Mouse (Mus musculus) forebrain, embryonic 11.5 days (tissue): ENCODE results near the gene Megf8. TPM values are rescaled to one million over a fixed set of nuclear protein-coding genes. Genes with fewer than 3 reads are reported as not detected.

Experiments
- ATAC-seq: fragments of 200-750 bp; cut with Nextera tagmentation; replicated peaks from 2 replicates; pipeline ENCODE4 v1.8.0; 2017; ENCODE audit warnings: moderate TSS enrichment; ENCODE audit not compliant: low FRiP score
- DNase-seq: peaks from one replicate; pipeline ENCODE4 v3.0.0-alpha.2; 2017; ENCODE audit warnings: low spot score
- H3K27ac ChIP-seq: fragments of 300-500 bp; sonication (generic); 2 replicates; pipeline ENCODE4 v1.5.1; 2014; ENCODE audit warnings: low read depth, low read length
- H3K27me3 ChIP-seq: fragments of 300-500 bp; sonication (generic); 2 replicates; pipeline ENCODE4 v1.6.1; 2014; ENCODE audit warnings: mild to moderate bottlenecking, low read length, mixed read lengths; ENCODE audit not compliant: control insufficient read depth, insufficient read depth
- H3K36me3 ChIP-seq: fragments of 300-500 bp; sonication (generic); 2 replicates; pipeline ENCODE4 v1.6.1; 2014; ENCODE audit warnings: mild to moderate bottlenecking, low read length, moderate library complexity, mixed read lengths; ENCODE audit not compliant: control insufficient read depth, insufficient read depth
- H3K4me1 ChIP-seq: fragments of 300-500 bp; sonication (generic); replicated peaks from 2 replicates; pipeline ENCODE4 v1.6.1; 2014; ENCODE audit warnings: low read length, mixed read lengths; ENCODE audit not compliant: control insufficient read depth, insufficient read depth
- H3K4me2 ChIP-seq: fragments of 300-500 bp; sonication (generic); 2 replicates; pipeline ENCODE4 v1.6.1; 2014; ENCODE audit warnings: low read depth, mild to moderate bottlenecking, low read length, moderate library complexity, mixed read lengths; ENCODE audit not compliant: severe bottlenecking
- H3K4me3 ChIP-seq: fragments of 300-500 bp; sonication (generic); 2 replicates; pipeline ENCODE4 v1.5.1; 2014; ENCODE audit warnings: low read depth, low read length
- H3K9ac ChIP-seq: fragments of 300-500 bp; sonication (generic); 2 replicates; pipeline ENCODE4 v1.6.1; 2014; ENCODE audit warnings: low read length
- H3K9me3 ChIP-seq: fragments of 300-500 bp; sonication (generic); 2 replicates; pipeline ENCODE4 v1.6.1; 2016; ENCODE audit warnings: low read length, mixed read lengths; ENCODE audit not compliant: control insufficient read depth
- WGBS: fragments of 180-500 bp; shearing (Covaris S2); extraction: QIAGEN DNeasy Blood & Tissue Kit; methylation state at CpG from one replicate; pipeline ENCODE4 v1.1.7; 2014; 5-methylcytosine and 5-hydroxymethylcytosine counted together
- polyA plus RNA-seq: library from polyadenylated mRNA; unstranded; fragments of >200 nt; fragmentation: Nextera tagmentation; extraction: Ambion mirVana; gene quantifications from 2 replicates; pipeline ENCODE4 v1.2.1, GENCODE M21; 2014

Gene Megf8
- polyA plus RNA-seq, 1 experiment from 2014 or later = 14.6 TPM

- no peaks in the 10 kb centered on the region; the same call in 1 of the 2 replicates for H3K36me3 ChIP-seq
- no peak within 1 kb of the TSS for H3K9ac ChIP-seq
- no peaks in the 10 kb centered on the region for H3K9me3 ChIP-seq
- ATAC-seq (peak; percentile 57; the same call in 1 of the 2 replicates), DNase-seq (peak; percentile 82)
- H3K4me2 ChIP-seq = no peak within 1 kb of the TSS
- H3K27me3 ChIP-seq = no peaks in the 10 kb centered on the region
- peaks cover 9% of the 10 kb centered on the region; the same call in 1 of the 2 replicates for H3K4me1 ChIP-seq
- WGBS = 53% methylated on average over 19 of the region's 19 CpGs
- H3K4me3 ChIP-seq = no peak within 1 kb of the TSS
- no peak within 1 kb of the TSS for H3K27ac ChIP-seq
Measured at GRCm38 (mm10) chr7:25301063-25301462, 15.9 kb upstream of the Megf8 start, which contains the start of gene Prr19. Gene Prr19 (plus strand): TSS chr7:25301411.

GRCm38 (mm10) chr7:25303003-25303684 is 13.8 kb upstream of the Megf8 start:
- ATAC-seq = no peak

GRCm38 (mm10) chr7:25303685-25304006 is 13.3 kb upstream of the Megf8 start:
- WGBS = 79% methylated on average over 3 of the region's 3 CpGs

More at GRCm38 (mm10) chr7:25303003-25303684, 13.8 kb upstream of the Megf8 start:
- H3K4me1 ChIP-seq = peaks cover 5% of the 10 kb centered on the region; the same call in 1 of the 2 replicates
- 78% methylated on average over 9 of the region's 9 CpGs for WGBS
- H3K4me3 ChIP-seq = no peak overlapping the region
- H3K9me3 ChIP-seq = no peaks in the 10 kb centered on the region
- no peak overlapping the region for H3K27ac ChIP-seq
- H3K4me2 ChIP-seq = no peak overlapping the region
- H3K27me3 ChIP-seq = 0 out of 2 replicates have a peak, but pooled peaks cover 4% of the 10 kb centered on the region
- no peak overlapping the region for H3K9ac ChIP-seq
- H3K36me3 ChIP-seq = no peaks in the 10 kb centered on the region
- no peak for DNase-seq

GRCm38 (mm10) chr7:25305481-25305880 is 11.5 kb upstream of the Megf8 start:
- Histone ChIP-seq H3K9me3 (no peaks in the 10 kb centered on the region), H3K36me3 (no peaks in the 10 kb centered on the region), H3K27ac (no peak overlapping the region), H3K4me3 (peak overlapping the region; percentile 51), H3K4me2 (peak overlapping the region; percentile 92), H3K27me3 (0 out of 2 replicates have a peak, but pooled peaks cover 4% of the 10 kb centered on the region), H3K9ac (peak overlapping the region; percentile 67), H3K4me1 (peaks cover 3% of the 10 kb centered on the region; the same call in 1 of the 2 replicates)
- DNase-seq = no peak
- WGBS = 0% methylated on average over 2 of the region's 2 CpGs
- peak; percentile 10; the same call in 1 of the 2 replicates for ATAC-seq

More at GRCm38 (mm10) chr7:25303685-25304006, 13.3 kb upstream of the Megf8 start:
- peaks cover 3% of the 10 kb centered on the region; the same call in 1 of the 2 replicates for H3K4me1 ChIP-seq
- H3K9me3 ChIP-seq = no peaks in the 10 kb centered on the region
- H3K27ac ChIP-seq = no peak overlapping the region
- DNase-seq (no peak), ATAC-seq (no peak)
- H3K27me3 ChIP-seq = 0 out of 2 replicates have a peak, but pooled peaks cover 4% of the 10 kb centered on the region
- no peak overlapping the region for H3K9ac ChIP-seq
- no peak overlapping the region for H3K4me3 ChIP-seq
- no peak overlapping the region for H3K4me2 ChIP-seq
- H3K36me3 ChIP-seq = no peaks in the 10 kb centered on the region

- peak within 1 kb of the TSS; percentile 92 for H3K4me2 ChIP-seq
Measured at GRCm38 (mm10) chr7:25305956-25306613, 10.9 kb upstream of the Megf8 start, which contains the start of gene Tmem145. Gene Tmem145 (plus strand): TSS chr7:25306106.

GRCm38 (mm10) chr7:25306614-25306996 is 10.4 kb upstream of the Megf8 start:
- H3K4me1 ChIP-seq = peaks cover 3% of the 10 kb centered on the region; the same call in 1 of the 2 replicates
- WGBS = 42% methylated on average over 2 of the region's 2 CpGs
- ATAC-seq (peak; percentile 10; the same call in 1 of the 2 replicates), DNase-seq (no peak)
- H3K9me3 ChIP-seq = no peaks in the 10 kb centered on the region
- H3K4me2 ChIP-seq = peak overlapping the region; percentile 92; the same call in 1 of the 2 replicates
- H3K27ac ChIP-seq = no peak overlapping the region
- H3K4me3 ChIP-seq = peak overlapping the region; percentile 51; the same call in 1 of the 2 replicates
- H3K36me3 ChIP-seq = no peaks in the 10 kb centered on the region
- H3K9ac ChIP-seq = no peak overlapping the region
- H3K27me3 ChIP-seq = 0 out of 2 replicates have a peak, but pooled peaks cover 4% of the 10 kb centered on the region

More at GRCm38 (mm10) chr7:25305956-25306613, 10.9 kb upstream of the Megf8 start, which contains the start of gene Tmem145:
- Histone ChIP-seq H3K4me1 (peaks cover 3% of the 10 kb centered on the region; the same call in 1 of the 2 replicates), H3K4me3 (peak within 1 kb of the TSS; percentile 51), H3K36me3 (no peaks in the 10 kb centered on the region), H3K27ac (no peak within 1 kb of the TSS), H3K9ac (peak within 1 kb of the TSS; percentile 67), H3K27me3 (0 out of 2 replicates have a peak, but pooled peaks cover 4% of the 10 kb centered on the region), H3K9me3 (no peaks in the 10 kb centered on the region)
- ATAC-seq = peak; percentile 69
- WGBS = under 1% methylated on average over 37 of the region's 47 CpGs
- DNase-seq = peak; percentile 83

- no peaks in the 10 kb centered on the region for H3K9me3 ChIP-seq
- WGBS = 64% methylated on average over 17 of the region's 17 CpGs
- ATAC-seq = no peak
- no peak overlapping the region for H3K4me2 ChIP-seq
- H3K4me1 ChIP-seq = peaks cover 3% of the 10 kb centered on the region; the same call in 1 of the 2 replicates
- peaks cover 13% of the 10 kb centered on the region for H3K27me3 ChIP-seq
- no peak overlapping the region for H3K9ac ChIP-seq
- no peak overlapping the region for H3K4me3 ChIP-seq
- DNase-seq = no peak
- no peak overlapping the region for H3K27ac ChIP-seq
- no peaks in the 10 kb centered on the region for H3K36me3 ChIP-seq
Measured at GRCm38 (mm10) chr7:25308702-25309318, 8.2 kb upstream of the Megf8 start.

- Histone ChIP-seq H3K27me3 (peaks cover 19% of the 10 kb centered on the region), H3K4me1 (peaks cover 3% of the 10 kb centered on the region; the same call in 1 of the 2 replicates), H3K9ac (no peak overlapping the region), H3K4me3 (no peak overlapping the region), H3K4me2 (no peak overlapping the region), H3K27ac (no peak overlapping the region), H3K36me3 (no peaks in the 10 kb centered on the region), H3K9me3 (no peaks in the 10 kb centered on the region)
- ATAC-seq (no peak), DNase-seq (no peak)
- 86% methylated on average over 9 of the region's 9 CpGs for WGBS
Measured at GRCm38 (mm10) chr7:25309425-25309824, 7.5 kb upstream of the Megf8 start.
